Mouse (Mus musculus): Measurements from ENCODE around the gene Syt12. TPM values are rescaled to one million over a fixed set of nuclear protein-coding genes. Genes with fewer than 3 reads are reported as not detected.

The Syt12 gene
- polyA plus RNA-seq, 1 experiment from 2014 or later: 0.19 TPM

DNA sequence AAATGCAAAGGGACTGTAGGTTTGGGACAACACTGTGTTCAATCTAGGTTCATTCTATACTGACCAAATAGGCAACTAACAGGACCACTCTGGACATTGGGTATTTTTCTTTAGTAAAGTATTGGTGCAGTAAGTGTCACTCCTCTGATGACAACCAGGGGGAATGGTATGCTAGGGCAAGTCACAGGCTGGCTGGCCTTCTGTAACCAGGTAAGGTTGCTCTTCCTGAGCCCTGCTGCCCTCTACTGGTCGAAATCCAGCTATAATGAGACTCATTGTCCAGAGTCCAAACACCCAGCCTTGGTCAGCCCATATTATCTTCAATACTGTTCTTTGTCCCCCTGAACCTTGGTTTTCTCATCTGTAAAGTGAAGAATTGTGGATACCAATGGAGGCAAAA, 60.1 kb downstream of the Syt12 start:
- H3K4me1 ChIP-seq (ENCODE audit: insufficient read depth): peaks cover 13% of the 10 kb centered on the region
- no peak overlapping the region for H3K9ac ChIP-seq (replicated peaks)
- H3K4me2 ChIP-seq (ENCODE audit: low read depth, low read length): no peak overlapping the region
- H3K27me3 ChIP-seq (ENCODE audit: insufficient read depth, low read length): no peaks in the 10 kb centered on the region
- no peaks in the 10 kb centered on the region for H3K36me3 ChIP-seq (replicated peaks; ENCODE audit: insufficient read depth, low read length)
- no peak overlapping the region for H3K27ac ChIP-seq (ENCODE audit: low read depth)
- ATAC-seq (peak; percentile 80), DNase-seq (peak; percentile 79)
- WGBS (ENCODE audit: insufficient replicate concordance): 0% methylated on average over 1 of the region's 1 CpGs
- TF ChIP-seq EP300 (IDR thresholded peaks at IDR 0.05; ENCODE audit: low read depth) (no peak), CTCF (IDR thresholded peaks at IDR 0.05; ENCODE audit: low read depth) (peak; percentile 90)
- no peak overlapping the region for H3K4me3 ChIP-seq (ENCODE audit: low read depth, low read length)
- H3K9me3 ChIP-seq (ENCODE audit: low read length): no peaks in the 10 kb centered on the region

DNA sequence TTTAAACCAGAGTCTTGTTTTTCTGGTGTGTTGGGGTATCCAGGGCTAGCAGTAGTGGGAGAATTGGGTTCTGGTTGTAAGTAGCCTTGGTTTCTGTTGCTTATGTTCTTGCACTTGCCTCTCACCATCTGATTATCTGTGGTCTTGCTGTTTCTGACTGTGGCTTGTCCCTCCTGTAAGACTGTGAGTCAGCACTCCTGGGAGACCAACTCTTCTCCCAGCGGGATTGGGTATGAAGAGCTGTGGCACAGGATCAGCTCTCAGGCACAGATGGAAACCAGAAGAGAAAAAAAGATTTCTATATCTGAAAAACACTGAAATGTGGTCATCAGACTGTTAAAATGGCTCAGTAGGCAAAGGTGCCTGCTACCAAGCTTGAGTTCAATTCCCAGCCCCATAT, 62.6 kb downstream of the Syt12 start:
- H3K9ac ChIP-seq (replicated peaks): no peak overlapping the region
- TF ChIP-seq EP300 (IDR thresholded peaks at IDR 0.05; ENCODE audit: low read depth) (no peak), CTCF (IDR thresholded peaks at IDR 0.05; ENCODE audit: low read depth) (no peak)
- H3K4me2 ChIP-seq (ENCODE audit: low read depth, low read length): no peak overlapping the region
- H3K4me3 ChIP-seq (ENCODE audit: low read depth, low read length): no peak overlapping the region
- ATAC-seq (no peak), DNase-seq (no peak)
- H3K36me3 ChIP-seq (replicated peaks; ENCODE audit: insufficient read depth, low read length): no peaks in the 10 kb centered on the region
- no peaks in the 10 kb centered on the region for H3K9me3 ChIP-seq (ENCODE audit: low read length)
- H3K27me3 ChIP-seq (ENCODE audit: insufficient read depth, low read length): no peaks in the 10 kb centered on the region
- H3K27ac ChIP-seq (ENCODE audit: low read depth): no peak overlapping the region
- peaks cover 2% of the 10 kb centered on the region; the same call in 1 of the 2 replicates for H3K4me1 ChIP-seq (ENCODE audit: insufficient read depth)
- 79% methylated on average over 1 of the region's 1 CpGs for WGBS (ENCODE audit: insufficient replicate concordance)

DNA sequence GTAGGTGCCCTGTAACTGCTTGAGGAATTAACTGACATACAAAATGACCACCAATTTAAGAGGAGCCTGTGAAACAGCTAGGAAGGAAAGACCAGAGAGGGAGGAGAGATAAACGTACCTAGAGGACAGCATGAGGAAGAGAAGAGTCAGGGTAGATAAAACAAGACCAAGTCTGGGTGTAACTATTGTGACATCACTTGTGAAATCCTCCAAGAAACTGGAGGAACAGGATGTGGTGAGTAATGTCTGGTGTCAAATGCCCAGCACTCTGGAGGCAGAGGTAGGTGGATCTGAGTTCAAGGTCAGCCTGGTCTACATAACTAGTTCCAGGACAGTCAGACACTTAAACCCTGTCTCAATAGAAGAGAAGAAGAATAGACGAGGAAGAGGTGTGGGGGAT, 68.2 kb downstream of the Syt12 start:
- TF ChIP-seq EP300 (IDR thresholded peaks at IDR 0.05; ENCODE audit: low read depth) (no peak), CTCF (IDR thresholded peaks at IDR 0.05; ENCODE audit: low read depth) (no peak)
- peak overlapping the region; percentile 29 for H3K27ac ChIP-seq (ENCODE audit: low read depth)

DNA sequence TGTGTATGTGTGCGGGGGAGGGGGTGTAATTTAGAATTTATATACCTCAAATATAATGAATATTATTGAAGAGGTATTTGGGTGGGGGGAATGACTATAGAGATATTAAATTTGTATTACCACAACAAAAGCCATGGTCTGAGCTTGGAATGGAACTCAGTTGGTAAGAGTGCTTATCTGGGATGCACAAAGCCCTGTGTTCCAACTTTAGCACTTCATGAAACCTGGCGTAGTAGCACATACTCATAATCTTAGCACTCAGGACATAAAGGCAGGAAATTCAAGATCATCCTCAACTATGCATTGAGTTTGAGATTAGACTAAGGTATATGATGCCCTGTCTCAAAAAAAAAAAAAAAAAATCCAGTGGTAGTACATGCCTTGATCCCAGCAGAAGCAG, 72.4 kb downstream of the Syt12 start:
- 75% methylated on average over 2 of the region's 2 CpGs for WGBS (ENCODE audit: insufficient replicate concordance)

More for the DNA sequence above, 68.2 kb downstream of the Syt12 start:
- Histone ChIP-seq H3K4me1 (ENCODE audit: insufficient read depth) (no peaks in the 10 kb centered on the region), H3K9ac (replicated peaks) (no peak overlapping the region), H3K27me3 (ENCODE audit: insufficient read depth, low read length) (no peaks in the 10 kb centered on the region), H3K4me3 (ENCODE audit: low read depth, low read length) (no peak overlapping the region), H3K9me3 (ENCODE audit: low read length) (no peaks in the 10 kb centered on the region), H3K36me3 (replicated peaks; ENCODE audit: insufficient read depth, low read length) (no peaks in the 10 kb centered on the region), H3K4me2 (ENCODE audit: low read depth, low read length) (no peak overlapping the region)
- ATAC-seq: no peak
- WGBS (ENCODE audit: insufficient replicate concordance): 26% methylated on average over 2 of the region's 2 CpGs
- no peak for DNase-seq

DNA sequence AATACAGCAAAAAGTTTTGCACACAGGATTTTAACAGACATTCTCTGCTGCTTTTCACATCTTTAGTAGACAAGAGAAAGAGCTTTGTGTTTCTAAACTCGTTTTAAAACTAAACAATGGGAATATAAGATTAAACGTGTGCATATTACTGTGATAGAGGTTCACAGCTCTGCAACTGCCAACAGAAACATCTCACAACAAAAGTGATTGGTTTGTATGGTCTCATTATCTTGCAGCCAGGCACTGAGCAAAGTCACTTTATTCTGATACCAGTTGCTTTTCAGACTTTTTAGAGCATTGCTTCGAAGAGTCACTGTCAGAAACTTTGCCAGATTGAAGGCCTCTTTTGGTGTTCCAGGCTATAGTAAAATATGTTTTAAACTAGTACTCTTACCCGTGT, 78.3 kb downstream of the Syt12 start:
- no peak overlapping the region for H3K4me3 ChIP-seq (ENCODE audit: low read depth, low read length)
- no peaks in the 10 kb centered on the region for H3K36me3 ChIP-seq (replicated peaks; ENCODE audit: insufficient read depth, low read length)
- TF ChIP-seq EP300 (IDR thresholded peaks at IDR 0.05; ENCODE audit: low read depth) (no peak), CTCF (IDR thresholded peaks at IDR 0.05; ENCODE audit: low read depth) (no peak)
- no peak overlapping the region for H3K9ac ChIP-seq (replicated peaks)
- no peak for DNase-seq
- 62% methylated on average over 4 of the region's 4 CpGs for WGBS (ENCODE audit: insufficient replicate concordance)
- H3K9me3 ChIP-seq (ENCODE audit: low read length): no peaks in the 10 kb centered on the region
- no peak for ATAC-seq
- no peak overlapping the region for H3K27ac ChIP-seq (ENCODE audit: low read depth)
- H3K27me3 ChIP-seq (ENCODE audit: insufficient read depth, low read length): no peaks in the 10 kb centered on the region
- peaks cover 15% of the 10 kb centered on the region for H3K4me1 ChIP-seq (ENCODE audit: insufficient read depth)
- H3K4me2 ChIP-seq (ENCODE audit: low read depth, low read length): no peak overlapping the region; the same call in 1 of the 2 replicates

More for the DNA sequence above, 72.4 kb downstream of the Syt12 start:
- H3K4me1 ChIP-seq (ENCODE audit: insufficient read depth): no peaks in the 10 kb centered on the region
- H3K9me3 ChIP-seq (ENCODE audit: low read length): no peaks in the 10 kb centered on the region
- DNase-seq (no peak), ATAC-seq (no peak)
- TF ChIP-seq CTCF (IDR thresholded peaks at IDR 0.05; ENCODE audit: low read depth) (no peak), EP300 (IDR thresholded peaks at IDR 0.05; ENCODE audit: low read depth) (no peak)
- H3K36me3 ChIP-seq (replicated peaks; ENCODE audit: insufficient read depth, low read length): no peaks in the 10 kb centered on the region
- H3K4me3 ChIP-seq (ENCODE audit: low read depth, low read length): no peak overlapping the region
- no peaks in the 10 kb centered on the region for H3K27me3 ChIP-seq (ENCODE audit: insufficient read depth, low read length)
- H3K27ac ChIP-seq (ENCODE audit: low read depth): no peak overlapping the region
- no peak overlapping the region for H3K9ac ChIP-seq (replicated peaks)
- no peak overlapping the region for H3K4me2 ChIP-seq (ENCODE audit: low read depth, low read length)

DNA sequence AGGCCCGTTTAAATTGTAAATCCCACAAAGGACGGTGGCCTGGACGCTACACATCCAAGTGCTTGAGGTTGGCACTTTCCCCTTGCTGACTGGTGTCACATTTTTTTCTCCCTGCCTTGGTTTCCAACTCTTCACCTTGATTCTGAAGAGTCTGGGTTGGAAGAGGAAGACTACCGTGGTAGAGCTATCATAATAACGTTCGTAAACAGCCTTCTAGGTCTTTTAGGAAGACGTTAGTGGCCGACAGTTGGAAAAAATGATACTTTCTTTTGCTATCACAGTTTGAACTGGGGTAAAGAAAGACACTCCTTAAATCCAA, 78.7 kb downstream of the Syt12 start:
- Histone ChIP-seq H3K27me3 (ENCODE audit: insufficient read depth, low read length) (no peaks in the 10 kb centered on the region), H3K9me3 (ENCODE audit: low read length) (no peaks in the 10 kb centered on the region), H3K4me2 (ENCODE audit: low read depth, low read length) (peak overlapping the region; percentile 100), H3K4me3 (ENCODE audit: low read depth, low read length) (peak overlapping the region; percentile 100), H3K27ac (ENCODE audit: low read depth) (peak overlapping the region; percentile 96; the same call in 1 of the 2 replicates), H3K4me1 (ENCODE audit: insufficient read depth) (peaks cover 16% of the 10 kb centered on the region), H3K9ac (replicated peaks) (peak overlapping the region; percentile 78), H3K36me3 (replicated peaks; ENCODE audit: insufficient read depth, low read length) (0 out of 2 replicates have a peak, but pooled peaks cover 2% of the 10 kb centered on the region)
- DNase-seq (no peak), ATAC-seq (no peak)
- 36% methylated on average over 8 of the region's 8 CpGs for WGBS (ENCODE audit: insufficient replicate concordance)
- TF ChIP-seq EP300 (IDR thresholded peaks at IDR 0.05; ENCODE audit: low read depth) (no peak), CTCF (IDR thresholded peaks at IDR 0.05; ENCODE audit: low read depth) (no peak)

Measured in liver, postnatal 0 days (tissue).